Mouse (Mus musculus) MEL (cell line): ENCODE measurements around the gene Olfr523. TPM values are rescaled to one million over a fixed set of nuclear protein-coding genes. Genes with fewer than 3 reads are reported as not detected.

ENCODE experiments used
- DNase-seq: peaks from one replicate; pipeline ENCODE4 v3.0.0; 2011; ENCODE audit warnings: low read depth, low spot score
- H3K27ac ChIP-seq: 2 replicates; pipeline ENCODE4 v1.5.1; 2012; ENCODE audit warnings: low read depth, mild to moderate bottlenecking, control low read depth, low read length, moderate library complexity; ENCODE audit not compliant: control insufficient read depth
- H3K27me3 ChIP-seq, 2 experiments: fragments of 150-350 bp in 1 of 2; sonication (generic) in 1 of 2; 2 replicates each; pipeline ENCODE4 v1.6.1; 2012; ENCODE audit warnings: low read length in 2 of 2, mild to moderate bottlenecking in 2 of 2, improper control_type of control experiment in 1 of 2, moderate library complexity in 1 of 2; ENCODE audit not compliant: insufficient read depth in 2 of 2, control insufficient read depth in 1 of 2
- H3K36me3 ChIP-seq, 2 experiments: 2 replicates each; pipeline ENCODE4 v1.6.1; 2012 to 2014; ENCODE audit warnings: low read length in 2 of 2, improper control_type of control experiment in 1 of 2, inconsistent platforms in 1 of 2, mild to moderate bottlenecking in 1 of 2; ENCODE audit not compliant: insufficient read depth in 2 of 2, control insufficient read depth in 1 of 2
- H3K4me1 ChIP-seq, 2 experiments: fragments of 150-350 bp in 1 of 2; sonication (generic) in 1 of 2; 2 replicates each; pipeline ENCODE4 v1.6.1; 2012; ENCODE audit warnings: low read length in 2 of 2, improper control_type of control experiment in 1 of 2, mild to moderate bottlenecking in 1 of 2; ENCODE audit not compliant: insufficient read depth in 2 of 2, control insufficient read depth in 1 of 2
- H3K4me3 ChIP-seq, 2 experiments: fragments of 150-350 bp in 1 of 2; sonication (generic) in 1 of 2; 2 replicates each; pipeline ENCODE4 v1.5.1; 2012; ENCODE audit warnings: low read depth in 2 of 2, low read length in 2 of 2, mild to moderate bottlenecking in 2 of 2, moderate library complexity in 2 of 2, control low read depth in 1 of 2, improper control_type of control experiment in 1 of 2; ENCODE audit not compliant: control insufficient read depth in 1 of 2, insufficient read depth in 1 of 2
- H3K79me2 ChIP-seq: 2 replicates; pipeline ENCODE4 v1.6.1; 2012; ENCODE audit warnings: mild to moderate bottlenecking, low read length, moderate library complexity; ENCODE audit not compliant: control insufficient read depth, poor library complexity, insufficient read depth
- H3K9ac ChIP-seq: 2 replicates; pipeline ENCODE4 v1.6.1; 2012; ENCODE audit warnings: low read depth, mild to moderate bottlenecking, control low read depth, low read length, moderate library complexity; ENCODE audit not compliant: control insufficient read depth, poor library complexity, severe bottlenecking
- H3K9me3 ChIP-seq: fragments of 150-350 bp; sonication (generic); replicated peaks from 2 replicates; pipeline ENCODE4 v1.6.1; 2012; ENCODE audit warnings: mild to moderate bottlenecking, low read length, improper control_type of control experiment, moderate library complexity; ENCODE audit not compliant: insufficient read depth
- CHD2 ChIP-seq: IDR thresholded peaks from 2 replicates; pipeline ENCODE4 v1.6.1; 2011; ENCODE audit warnings: low read length, improper control_type of control experiment
- ELF1 ChIP-seq: IDR thresholded peaks from 2 replicates; pipeline ENCODE4 v1.6.1; 2014; ENCODE audit warnings: low read depth, mild to moderate bottlenecking, inconsistent platforms, low read length, improper control_type of control experiment, moderate library complexity
- ETS1 ChIP-seq: IDR thresholded peaks from 2 replicates; pipeline ENCODE4 v1.6.1; 2012; ENCODE audit warnings: low read depth, mild to moderate bottlenecking, inconsistent platforms, low read length, improper control_type of control experiment, moderate library complexity
- GABPA ChIP-seq: IDR thresholded peaks from 2 replicates; pipeline ENCODE4 v1.6.1; 2012; ENCODE audit warnings: low read depth, mild to moderate bottlenecking, inconsistent platforms, low read length, improper control_type of control experiment, moderate library complexity
- GATA1 ChIP-seq: IDR thresholded peaks from 2 replicates; pipeline ENCODE4 v1.6.1; 2011; ENCODE audit warnings: low read depth, low read length, improper control_type of control experiment
- HCFC1 ChIP-seq: IDR thresholded peaks from 2 replicates; pipeline ENCODE4 v1.6.1; 2012; ENCODE audit warnings: low read depth, mild to moderate bottlenecking, inconsistent platforms, low read length, improper control_type of control experiment, moderate library complexity
- KAT2A ChIP-seq: conservative IDR thresholded peaks from 2 replicates; pipeline ENCODE4 v1.6.1; 2012; ENCODE audit warnings: low read depth, low read length, improper control_type of control experiment, inconsistent platforms
- MAFK ChIP-seq: IDR thresholded peaks from 2 replicates; pipeline ENCODE4 v1.6.1; 2011; ENCODE audit warnings: low read depth, mild to moderate bottlenecking, low read length, improper control_type of control experiment, borderline replicate concordance
- MAZ ChIP-seq: IDR thresholded peaks from 2 replicates; pipeline ENCODE4 v1.6.1; 2012; ENCODE audit warnings: low read depth, mild to moderate bottlenecking, inconsistent platforms, low read length, improper control_type of control experiment
- MEF2A ChIP-seq: IDR thresholded peaks from 2 replicates; pipeline ENCODE4 v1.6.1; 2014; ENCODE audit warnings: low read depth, mild to moderate bottlenecking, inconsistent platforms, low read length, improper control_type of control experiment; ENCODE audit not compliant: poor library complexity, insufficient replicate concordance, severe bottlenecking; ENCODE audit errors: extremely low read depth
- MXI1 ChIP-seq: IDR thresholded peaks from 2 replicates; pipeline ENCODE4 v1.6.1; 2011; ENCODE audit warnings: mild to moderate bottlenecking, low read depth, low read length, improper control_type of control experiment
- MYC ChIP-seq: IDR thresholded peaks from 2 replicates; pipeline ENCODE4 v1.6.1; 2011; ENCODE audit warnings: low read depth, mild to moderate bottlenecking, low read length, improper control_type of control experiment, moderate library complexity
- NELFE ChIP-seq: IDR thresholded peaks from 2 replicates; pipeline ENCODE4 v1.6.1; 2011; ENCODE audit warnings: low read depth, low read length, improper control_type of control experiment
- NRF1 ChIP-seq: IDR thresholded peaks from 2 replicates; pipeline ENCODE4 v1.6.1; 2014; ENCODE audit warnings: low read depth, mild to moderate bottlenecking, inconsistent platforms, low read length, improper control_type of control experiment, moderate library complexity; ENCODE audit not compliant: poor library complexity, insufficient read depth, severe bottlenecking
- POLR2AphosphoS2 ChIP-seq: IDR thresholded peaks from 2 replicates; pipeline ENCODE4 v1.6.1; 2011; ENCODE audit warnings: low read length, improper control_type of control experiment
- RCOR1 ChIP-seq: IDR thresholded peaks from 2 replicates; pipeline ENCODE4 v1.6.1; 2012; ENCODE audit warnings: low read depth, mild to moderate bottlenecking, inconsistent platforms, low read length, improper control_type of control experiment
- SMC3 ChIP-seq: IDR thresholded peaks from 2 replicates; pipeline ENCODE4 v1.6.1; 2011; ENCODE audit warnings: low read depth, low read length, improper control_type of control experiment
- TCF12 ChIP-seq: IDR thresholded peaks from 2 replicates; pipeline ENCODE4 v1.6.1; 2014; ENCODE audit warnings: low read depth, mild to moderate bottlenecking, inconsistent platforms, low read length, improper control_type of control experiment, moderate library complexity
- UBTF ChIP-seq: IDR thresholded peaks from 2 replicates; pipeline ENCODE4 v1.6.1; 2012; ENCODE audit warnings: low read depth, mild to moderate bottlenecking, inconsistent platforms, low read length, improper control_type of control experiment, moderate library complexity, borderline replicate concordance; ENCODE audit not compliant: insufficient read depth
- USF2 ChIP-seq, 2 experiments: IDR thresholded peaks; 2 replicates each; pipeline ENCODE4 v1.6.1; 2011 to 2012; ENCODE audit warnings: improper control_type of control experiment in 2 of 2, low read length in 2 of 2, borderline replicate concordance in 1 of 2, inconsistent platforms in 1 of 2, low read depth in 1 of 2, mild to moderate bottlenecking in 1 of 2; ENCODE audit not compliant: insufficient read depth in 1 of 2
- ZC3H11A ChIP-seq: IDR thresholded peaks from 2 replicates; pipeline ENCODE4 v1.6.1; 2012; ENCODE audit warnings: low read depth, mild to moderate bottlenecking, inconsistent platforms, low read length, improper control_type of control experiment
- ZMIZ1 ChIP-seq: IDR thresholded peaks from 2 replicates; pipeline ENCODE4 v1.6.1; 2012; ENCODE audit warnings: low read depth, mild to moderate bottlenecking, inconsistent platforms, low read length, improper control_type of control experiment, moderate library complexity
- ZNF384 ChIP-seq: IDR thresholded peaks from 2 replicates; pipeline ENCODE4 v1.6.1; 2012; ENCODE audit warnings: low read depth, mild to moderate bottlenecking, inconsistent platforms, low read length, improper control_type of control experiment
- polyA plus RNA-seq, 2 experiments: library from polyadenylated mRNA; stranded (reverse) in 1 of 2; unstranded in 1 of 2; fragments of >175 nt in 1 of 2; fragments of >200 nt in 1 of 2; gene quantifications; 2 replicates each; pipeline versions ENCODE4 v1.2.1 to v1.2.4; 2012; ENCODE audit warnings: low replicate concordance in 2 of 2, low read depth in 1 of 2; ENCODE audit not compliant: insufficient read length in 2 of 2, insufficient read depth in 1 of 2, missing spikeins in 1 of 2
- total RNA-seq: library from RNA; depleted of rRNA; stranded (reverse); fragments of 300-350 nt; gene quantifications from 2 replicates; pipeline ENCODE4 v1.2.3, GENCODE M21; 2012

The Olfr523 gene
- total and polyA plus RNA-seq, 3 experiments = not detected

DNA sequence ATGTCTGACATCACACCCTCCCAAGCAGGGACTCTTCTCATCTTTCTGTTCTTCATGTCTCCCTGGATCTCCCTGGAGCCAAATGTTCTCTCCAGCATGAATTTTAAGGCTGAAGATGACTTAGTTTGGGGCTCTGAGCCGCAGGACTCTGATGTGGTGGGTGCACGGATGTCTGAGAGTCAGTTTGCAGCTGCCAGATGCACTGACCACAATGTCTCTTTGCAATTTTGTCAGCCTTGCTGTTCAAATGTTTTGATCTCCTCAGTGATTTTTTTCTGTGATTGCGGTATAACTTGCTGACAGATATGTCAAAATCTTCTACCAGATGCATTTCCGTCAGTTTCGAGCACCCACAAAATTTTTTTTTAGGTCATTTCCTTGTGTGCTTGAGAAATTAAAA is 40.8 kb downstream of the Olfr523 start:
- H3K36me3 ChIP-seq = no peaks in the 10 kb centered on the region
- H3K9ac ChIP-seq = no peak overlapping the region
- H3K9me3 ChIP-seq = no peaks in the 10 kb centered on the region
- H3K4me1 ChIP-seq = peaks cover 0 to 2% of the 10 kb centered on the region in 2 experiments; a peak in 1 of 4 replicates
- H3K4me3 ChIP-seq = no peak overlapping the region
- H3K27me3 ChIP-seq = no peaks in the 10 kb centered on the region; a peak in 1 of 4 replicates
- H3K79me2 ChIP-seq = no peaks in the 10 kb centered on the region
- DNase-seq = no peak
- H3K27ac ChIP-seq = no peak overlapping the region
- no peak for TF ChIP-seq MAZ
- TF ChIP-seq NRF1 = no peak
- TF ChIP-seq ETS1 = no peak
- TF ChIP-seq ZMIZ1 = no peak
- TF ChIP-seq GABPA = no peak
- no peak for TF ChIP-seq POLR2AphosphoS2
- no peak for TF ChIP-seq ZC3H11A
- no peak for TF ChIP-seq NELFE
- TF ChIP-seq ELF1 = no peak
- TF ChIP-seq RCOR1 = no peak
- no peak for TF ChIP-seq KAT2A
- TF ChIP-seq, all 39 proteins: peak for 0

DNA sequence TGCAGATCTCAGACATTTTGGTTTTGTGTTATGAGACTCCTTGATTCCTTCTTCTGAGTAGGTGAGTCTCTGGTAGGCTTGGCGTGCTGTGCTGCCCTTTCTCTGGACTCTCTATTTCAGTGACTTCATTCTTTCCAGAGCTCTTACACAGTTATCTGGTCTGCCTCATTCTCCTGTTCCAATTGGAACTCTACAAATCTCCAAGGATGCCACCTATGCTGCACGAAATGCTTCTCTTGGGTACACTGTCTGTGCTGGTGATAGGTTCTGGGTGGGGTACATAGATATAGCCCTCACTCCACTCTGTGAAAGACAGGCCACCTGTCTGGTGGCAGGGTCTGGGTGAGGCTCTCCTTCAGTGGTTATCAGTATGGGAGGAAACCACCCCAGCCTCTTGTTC is 45.0 kb downstream of the Olfr523 start, which contains the start of gene Cd163l1:
Cd163l1 (plus strand) TSS at position 301 of the 400 bp plus-strand sequence.
- DNase-seq = no peak
- no peaks in the 10 kb centered on the region for H3K36me3 ChIP-seq
- H3K9me3 ChIP-seq = no peaks in the 10 kb centered on the region
- TF ChIP-seq ZNF384 (no peak), UBTF (no peak), MAFK (no peak), MEF2A (no peak), MXI1 (no peak), MYC (no peak), HCFC1 (no peak), USF2 (IDR thresholded peaks at IDR 0.05; ENCODE audit: borderline replicate concordance in 1 of 2, insufficient read depth in 1 of 2, low read depth in 1 of 2, low read length in 2 of 2) (no peak), NELFE (no peak), ZC3H11A (no peak), SMC3 (no peak), GATA1 (no peak), CHD2 (no peak), TCF12 (no peak), RCOR1 (no peak), GABPA (no peak)
- no peak within 1 kb of the TSS for H3K4me3 ChIP-seq
- H3K79me2 ChIP-seq = no peaks in the 10 kb centered on the region
- H3K27me3 ChIP-seq = no peaks in the 10 kb centered on the region; a peak in 1 of 4 replicates
- H3K4me1 ChIP-seq = no peaks in the 10 kb centered on the region
- H3K9ac ChIP-seq = no peak within 1 kb of the TSS
- H3K27ac ChIP-seq = no peak within 1 kb of the TSS
